Mouse (Mus musculus): ENCODE data around the gene Glt1d1. TPM values are rescaled to one million over a fixed set of nuclear protein-coding genes. Genes with fewer than 3 reads are reported as not detected.

Glt1d1 gene
- total RNA-seq, 4 experiments from 2014 or later: not detected

Other genes with a start within 250 kb of the Glt1d1 start
- gene Slc15a4, start 635 bp downstream of the Glt1d1 start, total RNA-seq (2022): 10 to 100 TPM; 10.9 to 17.4 (median 13.9) TPM

All from heart, adult 8-10 months (tissue).